Mouse (Mus musculus) heart, postnatal 10 days (tissue): Measurements from ENCODE around the gene Ccdc183. TPM values are rescaled to one million over a fixed set of nuclear protein-coding genes. Genes with fewer than 3 reads are reported as not detected.

Source experiments
- total RNA-seq, 2 experiments: library from RNA; stranded (reverse); gene quantifications; 2 replicates each; pipeline ENCODE4 v1.2.3; 2021

Ccdc183 gene
- total RNA-seq, 2 experiments from 2014 or later: not detected

Other genes with a start within 250 kb of the Ccdc183 start
- gene Sapcd2, start 245.4 kb downstream of the Ccdc183 start, total RNA-seq: 1 to 10 TPM; 2.8 to 4.7 TPM
- 10 to 100 TPM; 14.9 to 17.2 TPM for gene Entpd2, start 221.8 kb downstream of the Ccdc183 start, total RNA-seq
- 10 to 100 TPM; 37.9 to 39.7 TPM for gene Npdc1, start 218.3 kb downstream of the Ccdc183 start, total RNA-seq
- gene Fut7, start 194.4 kb downstream of the Ccdc183 start, total RNA-seq: under 1 TPM in 1 of 2 experiments, not detected in 1; 0.12 TPM
- 10 to 100 TPM; 21.2 to 21.9 TPM for gene Abca2, start 189.0 kb downstream of the Ccdc183 start, total RNA-seq
- 1 to 10 TPM; 3.3 to 3.7 TPM for gene Clic3, start 160.8 kb downstream of the Ccdc183 start, total RNA-seq
- gene Paxx, start 156.6 kb downstream of the Ccdc183 start, total RNA-seq: 10 to 100 TPM; 33.3 to 39.5 TPM
- gene Ptgds, start 147.6 kb downstream of the Ccdc183 start, total RNA-seq: 100 to 1,000 TPM in 1 of 2 experiments, 10 to 100 TPM in 1; 75.1 to 110 TPM
- gene Lcn12, start 123.8 kb downstream of the Ccdc183 start, total RNA-seq: not detected
- 10 to 100 TPM; 93.1 to 93.4 TPM for gene Fbxw5, start 116.9 kb downstream of the Ccdc183 start, total RNA-seq
- under 1 TPM; 0.52 to 0.53 TPM for gene C8g, start 116.0 kb downstream of the Ccdc183 start, total RNA-seq
- 10 to 100 TPM; 16.1 to 18.3 TPM for gene Traf2, start 70.7 kb downstream of the Ccdc183 start, total RNA-seq
- 100 to 1,000 TPM; 188 to 189 TPM for gene Edf1, start 59.8 kb downstream of the Ccdc183 start, total RNA-seq
- gene Mamdc4, start 42.8 kb downstream of the Ccdc183 start, total RNA-seq: 1 to 10 TPM; 1.8 to 2.2 TPM
- 100 to 1,000 TPM in 1 of 2 experiments, 10 to 100 TPM in 1; 93.8 to 101 TPM for gene Phpt1, start 42.5 kb downstream of the Ccdc183 start, total RNA-seq
- gene Ajm1, start 35.9 kb downstream of the Ccdc183 start, total RNA-seq: under 1 TPM; 0.10 to 0.12 TPM
- 10 to 100 TPM; 49.4 to 57.6 TPM for gene Rabl6, start 9.2 kb downstream of the Ccdc183 start, total RNA-seq
- 10 to 100 TPM; 22.1 to 24.6 TPM for gene Tmem141, start 4.3 kb upstream of the Ccdc183 start, total RNA-seq
- gene Fcna, start 10.4 kb upstream of the Ccdc183 start, total RNA-seq: 1 to 10 TPM; 2.7 to 3.7 TPM
- 1 to 10 TPM in 1 of 2 experiments, under 1 TPM in 1; 0.99 to 1.0 TPM for gene Lcn8, start 35.4 kb upstream of the Ccdc183 start, total RNA-seq
- not detected for gene Lcn5, start 40.3 kb upstream of the Ccdc183 start, total RNA-seq
- not detected for gene Lcn6, start 59.1 kb upstream of the Ccdc183 start, total RNA-seq
- not detected for gene Lcn10, start 65.0 kb upstream of the Ccdc183 start, total RNA-seq
- not detected for gene Obp2a, start 82.4 kb upstream of the Ccdc183 start, total RNA-seq
- 10 to 100 TPM; 14.6 to 15.6 TPM for gene Bmyc, start 89.1 kb upstream of the Ccdc183 start, total RNA-seq
- gene Obp2b, start 119.3 kb upstream of the Ccdc183 start, total RNA-seq: not detected
- not detected for gene Lcn3, start 147.9 kb upstream of the Ccdc183 start, total RNA-seq
- gene Lcn11, start 159.3 kb upstream of the Ccdc183 start, total RNA-seq: not detected
- not detected for gene Gm13539, start 164.6 kb upstream of the Ccdc183 start, total RNA-seq
- not detected for gene Glt6d1, start 198.2 kb upstream of the Ccdc183 start, total RNA-seq
- gene Lcn9, start 205.5 kb upstream of the Ccdc183 start, total RNA-seq: not detected
- gene Sohlh1, start 229.6 kb upstream of the Ccdc183 start, total RNA-seq: not detected
- 1 to 10 TPM in 1 of 2 experiments, under 1 TPM in 1; 0.62 to 1.1 TPM for gene Kcnt1, start 246.1 kb upstream of the Ccdc183 start, total RNA-seq